Mouse (Mus musculus): ENCODE results near the gene Pnn.

- TF ChIP-seq TCF3 (IDR thresholded peaks at IDR 0.05; ENCODE audit: insufficient read length, low read depth): no peak
- TF ChIP-seq MAX (IDR thresholded peaks at IDR 0.05; ENCODE audit: low read depth): no peak
- TF ChIP-seq POLR2A (IDR thresholded peaks at IDR 0.05; ENCODE audit: insufficient read length, low read depth): no peak
- no peak for TF ChIP-seq USF1 (IDR thresholded peaks at IDR 0.05; ENCODE audit: low read depth)
- no peak for TF ChIP-seq TCF12 (IDR thresholded peaks at IDR 0.05; ENCODE audit: insufficient read depth, poor library complexity, severe bottlenecking)
- TF ChIP-seq E2F4 (IDR thresholded peaks at IDR 0.05; ENCODE audit: insufficient read depth): no peak
- TF ChIP-seq SRF (IDR thresholded peaks at IDR 0.05; ENCODE audit: control insufficient read depth, insufficient read length, low read depth): no peak
- no peak for TF ChIP-seq POLR2AphosphoS2 (IDR thresholded peaks at IDR 0.05; ENCODE audit: insufficient read length, low read depth)
- TF ChIP-seq CEBPB (IDR thresholded peaks at IDR 0.05; ENCODE audit: insufficient read depth, poor library complexity, severe bottlenecking): no peak
Measured at GRCm38 (mm10) chr12:59060322-59060721, 6.4 kb upstream of the Pnn start.

All from myocyte (in vitro differentiated cells).